Mouse (Mus musculus): ENCODE data around the gene Pmis2.

DNA sequence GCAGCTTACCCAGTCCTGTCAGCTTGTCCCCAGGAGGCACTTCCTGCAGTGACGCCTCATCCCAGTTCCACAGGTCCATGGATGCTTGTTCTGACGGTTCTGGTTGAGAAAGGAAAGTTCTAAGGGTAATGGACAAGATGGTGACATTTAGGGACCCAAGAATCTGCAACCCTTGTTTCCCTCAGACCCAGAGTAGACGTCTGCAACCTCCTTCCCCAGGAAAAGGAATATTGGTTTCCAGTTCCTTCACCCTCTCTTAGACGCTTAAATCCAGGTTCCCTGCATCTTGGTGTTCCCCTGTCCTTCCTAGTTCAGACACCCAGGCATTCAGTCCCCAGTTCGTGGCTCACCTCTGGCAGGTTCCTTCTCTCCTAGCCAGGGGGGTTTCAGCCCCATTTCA, 35.7 kb downstream of the Pmis2 start, which contains the start of gene Etv2:
- TF ChIP-seq CTCF (IDR thresholded peaks at IDR 0.05; ENCODE audit: insufficient read depth, low read depth, low read length) (no peak), POLR2A (IDR thresholded peaks at IDR 0.05; ENCODE audit: insufficient read depth, low read depth, low read length) (no peak)
